Mouse (Mus musculus): ENCODE results near the gene Uhrf1bp1l. TPM values are rescaled to one million over a fixed set of nuclear protein-coding genes. Genes with fewer than 3 reads are reported as not detected.

The Uhrf1bp1l gene
- polyA plus RNA-seq, 1 experiment, result 8.7 TPM

- 54% methylated on average over 4 of the region's 4 CpGs for WGBS
Observed at GRCm38 (mm10) chr10:89832334-89832733, 87.5 kb downstream of the Uhrf1bp1l start.

GRCm38 (mm10) chr10:89833166-89833565 is 88.4 kb downstream of the Uhrf1bp1l start:
- 92% methylated on average over 10 of the region's 10 CpGs for WGBS
- Histone ChIP-seq H3K4me3 (ENCODE audit: extremely low read depth, insufficient read depth, insufficient read length) (no peak overlapping the region), H3K4me1 (ENCODE audit: control insufficient read depth, insufficient read depth, insufficient read length) (no peaks in the 10 kb centered on the region), H3K27me3 (ENCODE audit: control insufficient read depth, insufficient read depth, low read length) (no peaks in the 10 kb centered on the region), H3K27ac (ENCODE audit: insufficient read depth, low read length) (no peak overlapping the region), H3K36me3 (ENCODE audit: control insufficient read depth, insufficient read depth, low read length) (no peaks in the 10 kb centered on the region)
- TF ChIP-seq CTCF (IDR thresholded peaks at IDR 0.05; ENCODE audit: extremely low read depth, insufficient read depth, insufficient read length, insufficient replicate concordance), result no peak
- no peak for DNase-seq (ENCODE audit: low read depth in 1 of 2, low spot score in 2 of 2)

More at GRCm38 (mm10) chr10:89832334-89832733, 87.5 kb downstream of the Uhrf1bp1l start:
- H3K27me3 ChIP-seq (ENCODE audit: control insufficient read depth, insufficient read depth, low read length), result no peaks in the 10 kb centered on the region
- no peak overlapping the region for H3K27ac ChIP-seq (ENCODE audit: insufficient read depth, low read length)
- no peak for DNase-seq (ENCODE audit: low read depth in 1 of 2, low spot score in 2 of 2)
- H3K4me3 ChIP-seq (ENCODE audit: extremely low read depth, insufficient read depth, insufficient read length), result no peak overlapping the region
- no peaks in the 10 kb centered on the region for H3K36me3 ChIP-seq (ENCODE audit: control insufficient read depth, insufficient read depth, low read length)
- H3K4me1 ChIP-seq (ENCODE audit: control insufficient read depth, insufficient read depth, insufficient read length), result no peaks in the 10 kb centered on the region
- TF ChIP-seq CTCF (IDR thresholded peaks at IDR 0.05; ENCODE audit: extremely low read depth, insufficient read depth, insufficient read length, insufficient replicate concordance) (no peak), POLR2A (IDR thresholded peaks at IDR 0.05; ENCODE audit: low read depth, low read length) (no peak)

GRCm38 (mm10) chr10:89837476-89837875 is 92.7 kb downstream of the Uhrf1bp1l start:
- WGBS, result 37% methylated on average over 3 of the region's 3 CpGs
- no peaks in the 10 kb centered on the region for H3K36me3 ChIP-seq (ENCODE audit: control insufficient read depth, insufficient read depth, low read length)
- no peak for DNase-seq (ENCODE audit: low read depth in 1 of 2, low spot score in 2 of 2)
- H3K27ac ChIP-seq (ENCODE audit: insufficient read depth, low read length), result no peak overlapping the region
- TF ChIP-seq POLR2A (IDR thresholded peaks at IDR 0.05; ENCODE audit: low read depth, low read length) (no peak), CTCF (IDR thresholded peaks at IDR 0.05; ENCODE audit: extremely low read depth, insufficient read depth, insufficient read length, insufficient replicate concordance) (no peak)
- no peaks in the 10 kb centered on the region for H3K27me3 ChIP-seq (ENCODE audit: control insufficient read depth, insufficient read depth, low read length)
- H3K4me1 ChIP-seq (ENCODE audit: control insufficient read depth, insufficient read depth, insufficient read length), result no peaks in the 10 kb centered on the region
- H3K4me3 ChIP-seq (ENCODE audit: extremely low read depth, insufficient read depth, insufficient read length), result no peak overlapping the region

GRCm38 (mm10) chr10:89838834-89839233 is 94.0 kb downstream of the Uhrf1bp1l start:
- H3K4me1 ChIP-seq (ENCODE audit: control insufficient read depth, insufficient read depth, insufficient read length), result no peaks in the 10 kb centered on the region
- no peak for DNase-seq (ENCODE audit: low read depth in 1 of 2, low spot score in 2 of 2)
- no peaks in the 10 kb centered on the region for H3K27me3 ChIP-seq (ENCODE audit: control insufficient read depth, insufficient read depth, low read length)
- H3K36me3 ChIP-seq (ENCODE audit: control insufficient read depth, insufficient read depth, low read length), result no peaks in the 10 kb centered on the region
- WGBS, result 92% methylated on average over 3 of the region's 3 CpGs
- TF ChIP-seq POLR2A (IDR thresholded peaks at IDR 0.05; ENCODE audit: low read depth, low read length) (no peak), CTCF (IDR thresholded peaks at IDR 0.05; ENCODE audit: extremely low read depth, insufficient read depth, insufficient read length, insufficient replicate concordance) (no peak)
- no peak overlapping the region for H3K4me3 ChIP-seq (ENCODE audit: extremely low read depth, insufficient read depth, insufficient read length)
- H3K27ac ChIP-seq (ENCODE audit: insufficient read depth, low read length), result no peak overlapping the region

GRCm38 (mm10) chr10:89850951-89851350 is 106.2 kb downstream of the Uhrf1bp1l start:
- no peak overlapping the region for H3K27ac ChIP-seq (ENCODE audit: insufficient read depth, low read length)
- TF ChIP-seq POLR2A (IDR thresholded peaks at IDR 0.05; ENCODE audit: low read depth, low read length), result no peak
- WGBS, result 95% methylated on average over 6 of the region's 6 CpGs
- H3K4me1 ChIP-seq (ENCODE audit: control insufficient read depth, insufficient read depth, insufficient read length), result no peaks in the 10 kb centered on the region
- no peaks in the 10 kb centered on the region for H3K27me3 ChIP-seq (ENCODE audit: control insufficient read depth, insufficient read depth, low read length)
- no peak for DNase-seq (ENCODE audit: low read depth in 1 of 2, low spot score in 2 of 2)
- H3K36me3 ChIP-seq (ENCODE audit: control insufficient read depth, insufficient read depth, low read length), result no peaks in the 10 kb centered on the region
- H3K4me3 ChIP-seq (ENCODE audit: extremely low read depth, insufficient read depth, insufficient read length), result no peak overlapping the region

GRCm38 (mm10) chr10:89855251-89855875 is 110.6 kb downstream of the Uhrf1bp1l start:
- 88% methylated on average over 5 of the region's 5 CpGs for WGBS
- H3K4me1 ChIP-seq (ENCODE audit: control insufficient read depth, insufficient read depth, insufficient read length), result no peaks in the 10 kb centered on the region
- H3K4me3 ChIP-seq (ENCODE audit: extremely low read depth, insufficient read depth, insufficient read length), result no peak overlapping the region
- no peak overlapping the region for H3K27ac ChIP-seq (ENCODE audit: insufficient read depth, low read length)
- H3K27me3 ChIP-seq (ENCODE audit: control insufficient read depth, insufficient read depth, low read length), result no peaks in the 10 kb centered on the region
- H3K36me3 ChIP-seq (ENCODE audit: control insufficient read depth, insufficient read depth, low read length), result no peaks in the 10 kb centered on the region
- TF ChIP-seq POLR2A (IDR thresholded peaks at IDR 0.05; ENCODE audit: low read depth, low read length) (no peak), CTCF (IDR thresholded peaks at IDR 0.05; ENCODE audit: extremely low read depth, insufficient read depth, insufficient read length, insufficient replicate concordance) (no peak)
- no peak for DNase-seq (ENCODE audit: low read depth in 1 of 2, low spot score in 2 of 2)

- DNase-seq (ENCODE audit: low read depth in 1 of 2, low spot score in 2 of 2), result no peak
- WGBS, result 91% methylated on average over 7 of the region's 7 CpGs
- Histone ChIP-seq H3K36me3 (ENCODE audit: control insufficient read depth, insufficient read depth, low read length) (no peaks in the 10 kb centered on the region), H3K4me3 (ENCODE audit: extremely low read depth, insufficient read depth, insufficient read length) (no peak overlapping the region), H3K27ac (ENCODE audit: insufficient read depth, low read length) (no peak overlapping the region), H3K27me3 (ENCODE audit: control insufficient read depth, insufficient read depth, low read length) (no peaks in the 10 kb centered on the region), H3K4me1 (ENCODE audit: control insufficient read depth, insufficient read depth, insufficient read length) (no peaks in the 10 kb centered on the region)
- TF ChIP-seq POLR2A (IDR thresholded peaks at IDR 0.05; ENCODE audit: low read depth, low read length) (no peak), CTCF (IDR thresholded peaks at IDR 0.05; ENCODE audit: extremely low read depth, insufficient read depth, insufficient read length, insufficient replicate concordance) (no peak)
Observed at GRCm38 (mm10) chr10:89856286-89856685, 111.5 kb downstream of the Uhrf1bp1l start.
